Mouse (Mus musculus): ENCODE measurements around the gene Ppp1r15a.

Ppp1r15a gene

GRCm38 (mm10) chr7:45525809-45526473 lies at the start of gene Ppp1r15a, which contains the start of gene Plekha4:
TSS of gene Ppp1r15a (minus strand) at chr7:45526268.
TSS of gene Plekha4 (plus strand) at chr7:45526330.
- peak; percentile 96 to 99 for DNase-seq (ENCODE audit: low spot score in 2 of 2)

GRCm38 (mm10) chr7:45574472-45575379 lies 48.7 kb upstream of the Ppp1r15a start:
- DNase-seq (ENCODE audit: low spot score in 2 of 2): no peak

- DNase-seq (ENCODE audit: low spot score in 2 of 2): no peak
Measured at GRCm38 (mm10) chr7:45573954-45574353, 47.9 kb upstream of the Ppp1r15a start.

DNA sequence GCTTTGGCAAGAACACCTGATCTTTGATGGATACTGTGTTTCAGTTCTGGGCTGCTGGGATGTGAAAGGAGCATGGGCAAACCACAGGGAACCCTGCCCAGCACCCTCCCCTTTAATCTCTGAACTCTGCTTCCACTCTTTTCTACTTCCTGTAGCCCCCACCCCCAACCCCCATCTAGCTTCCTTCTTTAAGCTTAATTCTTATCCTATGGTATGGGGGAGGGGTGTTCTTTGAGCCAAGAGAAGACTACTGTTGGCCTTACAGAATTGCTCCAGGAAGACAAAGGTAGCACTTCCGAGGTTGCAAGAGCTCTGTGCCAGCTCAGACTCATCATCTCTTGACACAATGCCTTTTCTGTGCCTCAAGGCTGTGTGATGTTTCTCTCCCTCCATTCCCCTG lies 45.9 kb upstream of the Ppp1r15a start:
- no peak for DNase-seq (ENCODE audit: low spot score in 2 of 2)

DNA sequence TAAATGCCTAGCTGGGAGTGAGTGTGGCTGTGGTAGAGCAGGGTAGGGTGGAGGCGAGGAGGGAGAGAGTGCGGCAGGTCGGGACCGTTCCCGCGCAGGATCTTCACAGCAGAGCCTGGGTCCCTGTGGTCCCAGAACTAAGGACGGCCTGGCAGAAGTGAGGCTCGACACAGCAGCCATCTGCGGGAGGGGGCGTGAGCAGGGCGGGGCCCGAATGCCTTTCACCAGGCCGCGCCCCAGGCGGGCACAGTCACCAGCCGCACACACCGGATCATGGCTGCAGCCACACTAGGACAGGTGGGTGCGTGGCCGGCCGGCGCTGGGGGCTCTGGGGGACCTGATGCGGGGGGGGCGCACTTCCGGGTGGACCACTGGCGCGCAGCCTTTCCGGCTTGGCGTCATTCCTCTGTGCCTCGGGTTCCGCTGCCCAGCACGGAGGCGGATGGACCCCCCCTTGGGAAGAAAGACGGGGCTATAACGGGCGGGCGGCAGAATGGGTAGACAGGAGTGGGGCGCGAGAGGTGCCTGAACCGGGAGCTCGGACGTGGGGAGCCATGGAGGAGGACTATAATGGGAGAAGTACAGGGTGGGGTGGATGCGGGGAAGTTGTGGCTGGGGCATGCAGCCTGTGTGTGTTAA lies 44.2 kb upstream of the Ppp1r15a start, which contains the start of gene Bcat2:
Bcat2 (plus strand) TSS at position 51 of the 639 bp plus-strand sequence.
- DNase-seq (ENCODE audit: low spot score in 2 of 2): peak; percentile 70 to 75

GRCm38 (mm10) chr7:45568601-45569473 lies 42.8 kb upstream of the Ppp1r15a start:
- DNase-seq (ENCODE audit: low spot score in 2 of 2): no peak

DNA sequence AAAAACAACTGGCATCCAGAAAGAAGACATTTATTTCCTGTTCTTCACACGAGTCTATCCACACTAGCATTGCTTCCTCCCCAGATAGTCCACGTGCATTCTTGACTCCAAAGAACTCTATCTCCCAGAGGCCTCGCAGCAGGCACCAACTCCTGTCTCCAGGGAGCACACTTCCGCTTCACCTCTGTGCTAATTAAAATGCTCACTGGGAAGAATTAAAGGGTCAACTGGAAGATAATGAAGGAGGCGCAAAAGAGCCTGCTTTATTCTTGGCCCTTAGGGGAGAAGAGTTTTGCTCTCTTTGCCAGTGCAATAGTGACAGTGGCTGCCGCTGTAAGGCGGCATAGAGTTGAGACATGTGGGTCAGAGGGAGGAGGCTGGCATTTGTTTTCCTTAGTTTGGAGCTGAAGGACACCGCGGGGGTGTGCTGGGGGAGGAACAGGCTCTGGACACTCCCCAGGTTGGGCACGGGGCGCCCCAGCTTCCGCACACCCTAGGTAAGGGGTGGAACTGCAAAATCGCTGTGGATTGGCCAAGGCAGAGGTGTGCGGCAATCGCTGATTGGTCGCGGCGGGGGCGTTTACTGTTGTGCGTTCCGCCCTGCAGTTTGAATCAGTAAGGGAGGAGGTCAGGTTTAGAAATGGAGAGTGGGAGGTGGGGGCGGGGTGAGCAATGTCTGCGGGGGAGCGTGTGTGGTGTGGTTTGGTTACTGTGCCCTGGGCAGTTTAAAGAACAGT lies 41.9 kb upstream of the Ppp1r15a start:
- DNase-seq (ENCODE audit: low spot score in 2 of 2): peak; percentile 72 to 91

DNA sequence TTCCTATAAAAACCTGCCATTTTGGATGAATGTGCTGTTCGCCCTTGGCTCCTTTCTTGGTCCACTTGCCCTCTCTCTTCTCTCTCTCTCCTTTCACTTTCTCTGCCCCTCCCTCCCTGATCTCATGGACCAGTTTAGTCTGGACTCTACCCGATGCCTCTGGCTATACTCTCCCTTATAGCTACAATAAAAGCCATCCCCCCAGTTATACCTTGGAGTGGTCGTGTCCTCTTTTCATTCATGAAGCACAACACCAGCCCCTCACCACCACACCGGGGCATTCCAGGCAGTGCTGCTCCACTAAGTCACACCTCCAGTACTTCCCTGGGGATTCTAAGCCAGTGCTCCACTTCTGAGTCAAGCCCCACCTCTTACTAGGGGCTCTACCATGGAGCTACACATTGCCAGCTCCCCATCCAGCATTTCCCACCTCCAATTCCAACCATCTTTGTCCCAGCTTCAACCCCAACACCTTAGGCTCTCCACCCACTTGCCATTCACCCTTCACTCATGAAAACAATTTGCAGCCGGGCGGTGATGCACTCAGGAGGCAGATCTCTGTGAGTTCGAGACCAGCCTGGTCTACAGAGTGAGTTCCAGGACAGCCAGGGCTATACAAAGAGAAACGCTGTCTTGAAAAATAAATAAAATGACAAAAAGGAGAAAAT lies 41.2 kb upstream of the Ppp1r15a start:
- no peak for DNase-seq (ENCODE audit: low spot score in 2 of 2)

- no peak for DNase-seq (ENCODE audit: low spot score in 2 of 2)
Measured at GRCm38 (mm10) chr7:45565446-45565845, 39.4 kb upstream of the Ppp1r15a start.

DNA sequence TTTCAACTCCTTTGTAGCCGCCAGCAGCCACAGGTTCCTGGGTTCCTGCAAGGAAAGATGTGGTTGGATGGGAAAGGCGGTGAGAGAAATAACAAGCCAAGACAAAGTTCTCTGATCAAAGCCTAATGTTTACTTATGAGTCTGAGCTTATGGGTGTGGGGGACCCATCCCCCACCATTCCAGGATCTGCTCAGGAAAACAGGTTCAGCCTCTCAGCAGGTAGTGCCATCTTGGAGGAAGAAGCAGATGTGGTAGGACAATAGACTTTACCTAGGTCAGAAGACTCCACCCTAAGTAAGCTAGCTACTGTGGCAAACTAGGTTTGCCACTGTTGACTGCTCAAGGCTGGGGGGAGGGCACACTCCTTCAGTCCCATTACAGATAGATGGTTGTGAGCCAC lies 38.7 kb upstream of the Ppp1r15a start:
- no peak for DNase-seq (ENCODE audit: low spot score in 2 of 2)

DNA sequence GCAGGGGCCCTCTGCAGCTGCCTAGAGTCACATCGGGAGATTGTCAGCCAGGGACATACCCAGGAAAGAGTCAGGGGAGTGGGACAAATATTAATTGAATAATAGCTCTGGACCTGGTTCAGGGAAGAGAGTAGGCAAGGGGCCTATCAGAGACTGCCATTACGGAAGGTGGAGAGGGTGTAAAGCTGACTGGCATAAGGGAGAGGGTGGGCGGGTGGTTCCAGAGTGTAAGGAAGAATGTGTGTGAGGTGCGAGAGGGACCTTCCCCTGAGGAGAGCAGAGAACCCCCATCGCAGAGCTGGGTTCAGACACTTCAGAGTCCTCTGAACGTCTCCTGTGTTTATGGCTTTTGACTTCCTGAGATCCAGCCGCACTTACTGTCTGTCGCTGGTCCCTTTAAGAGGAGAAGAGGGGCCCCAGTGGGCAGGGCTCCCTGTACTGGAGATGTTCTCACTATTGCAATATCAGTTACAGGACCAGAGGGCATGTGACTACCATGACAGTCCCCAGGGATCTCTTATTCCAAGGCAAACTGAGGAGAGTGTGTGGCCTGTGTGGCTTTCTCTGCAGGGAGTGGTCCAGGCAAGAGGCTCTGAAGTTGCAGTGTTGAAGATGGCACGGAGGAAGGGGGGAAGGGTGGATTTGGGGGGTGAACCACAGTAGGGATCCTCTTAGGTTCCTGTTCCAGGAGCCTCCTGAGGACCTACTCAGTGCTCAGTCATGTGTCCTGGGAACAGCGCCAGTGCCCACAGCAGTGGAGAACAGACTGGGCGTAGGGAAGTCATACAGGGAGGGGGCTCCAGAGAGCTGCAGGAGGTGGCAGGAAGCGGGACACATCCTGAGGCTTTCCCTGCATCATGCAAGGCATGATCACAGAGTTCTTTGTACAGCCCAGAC lies 35.8 kb upstream of the Ppp1r15a start:
- DNase-seq (ENCODE audit: low spot score in 2 of 2): no peak

- DNase-seq (ENCODE audit: low spot score in 2 of 2): peak; percentile 66 to 70
Measured at GRCm38 (mm10) chr7:45560843-45561623, 35.0 kb upstream of the Ppp1r15a start.

- no peak for DNase-seq (ENCODE audit: low spot score in 2 of 2)
Measured at GRCm38 (mm10) chr7:45560241-45560640, 34.2 kb upstream of the Ppp1r15a start.

DNA sequence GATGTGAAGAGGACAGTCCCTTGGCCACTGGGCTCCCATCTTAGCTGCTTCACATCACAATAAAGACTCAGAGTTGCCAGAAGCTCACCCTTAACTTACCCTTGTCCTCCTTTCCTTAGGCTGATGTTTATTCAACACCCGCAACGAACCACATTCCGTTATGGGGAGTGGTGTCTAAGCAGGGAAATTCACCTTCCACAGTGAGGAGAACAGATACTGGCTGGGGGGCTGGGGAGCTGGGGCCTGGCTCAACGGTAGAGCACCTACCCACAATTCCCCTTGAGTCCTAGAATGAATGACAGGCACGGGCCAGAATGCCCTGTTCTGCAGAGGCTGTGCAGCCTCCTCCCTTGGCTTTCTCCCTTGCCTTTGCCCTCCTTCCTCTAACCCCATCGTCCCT lies 32.8 kb upstream of the Ppp1r15a start:
- DNase-seq (ENCODE audit: low spot score in 2 of 2): peak in 1 of 2 experiments; percentile 55

DNA sequence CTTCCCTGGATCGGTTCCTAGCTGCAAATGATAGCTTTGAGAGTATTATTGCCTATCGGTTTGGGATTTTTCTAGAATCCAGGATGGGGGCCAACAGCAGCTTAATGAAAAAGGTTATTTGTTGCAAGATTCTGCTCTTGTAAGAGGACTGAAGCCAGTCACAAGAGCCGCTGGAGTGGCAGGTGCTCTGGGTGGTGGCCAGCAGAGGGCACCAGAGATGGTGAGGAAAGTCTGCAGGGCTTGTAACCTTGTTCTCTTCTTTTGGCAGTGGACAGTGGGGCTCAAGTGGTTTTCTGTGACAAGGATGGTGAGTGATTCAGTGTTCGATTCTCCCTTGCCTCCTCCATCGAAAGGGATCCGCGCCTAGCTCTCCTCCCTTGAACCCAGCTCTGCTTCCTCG lies 29.7 kb upstream of the Ppp1r15a start:
- peak; percentile 57 to 65 for DNase-seq (ENCODE audit: low spot score in 2 of 2)

GRCm38 (mm10) chr7:45554744-45555143 lies 28.7 kb upstream of the Ppp1r15a start, which contains the start of gene Hsd17b14:
TSS of gene Hsd17b14 (plus strand) at chr7:45554893.
- no peak for DNase-seq (ENCODE audit: low spot score in 2 of 2)

GRCm38 (mm10) chr7:45553990-45554389 lies 27.9 kb upstream of the Ppp1r15a start:
- no peak for DNase-seq (ENCODE audit: low spot score in 2 of 2)

- no peak for DNase-seq (ENCODE audit: low spot score in 2 of 2)
Measured at GRCm38 (mm10) chr7:45553519-45553918, 27.5 kb upstream of the Ppp1r15a start.
